Comparison of ENCODE assay signal across 9 mouse cellular contexts in the genomic region with DNA sequence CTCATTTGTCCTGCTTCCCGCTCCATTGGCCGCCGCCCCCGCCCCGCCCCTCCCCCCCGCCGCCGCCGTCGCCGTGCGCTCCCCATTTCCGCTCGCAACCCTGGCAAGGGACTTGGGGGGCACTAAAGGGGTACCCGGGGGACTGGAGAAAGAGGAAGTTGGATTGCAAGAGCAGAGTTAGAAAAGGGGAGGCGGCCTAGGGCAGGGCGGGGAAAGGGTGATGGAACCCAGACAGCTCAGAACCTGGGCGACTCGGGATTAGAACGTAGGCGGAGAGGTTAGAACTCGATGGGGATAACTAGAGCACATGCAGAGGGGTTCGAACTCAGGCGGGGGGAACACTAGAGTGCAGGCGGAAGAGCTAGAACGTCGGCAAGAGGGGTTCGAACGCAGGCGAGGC. TPM values are rescaled to one million over a fixed set of nuclear protein-coding genes. Genes with fewer than 3 reads are reported as not detected.
DNase-seq lines count a peak whose midpoint lies in the region; ATAC-seq and TF ChIP-seq lines count a peak whose summit lies in the region.
"Had no signal": no experiment of that assay in that cellular context is flagged by ENCODE, and none has a peak within 500 bp of the region (broad histone marks: within the 10 kb centered on the region; RNA-seq: fewer than 3 reads in every experiment).

No protein-coding gene starts in this region.

- H3K4me3 ChIP-seq in kidney, postnatal 0 days (replicated peaks; ENCODE audit: low read depth, low read length), result peak overlapping the region; percentile 37
- H3K4me3 ChIP-seq in embryonic facial prominence, embryonic 12.5 days, result peak overlapping the region; percentile 39
- H3K4me3 ChIP-seq in intestine, embryonic 15.5 days (replicated peaks), result peak overlapping the region; percentile 40
- H3K4me3 ChIP-seq in midbrain, embryonic 15.5 days, result peak overlapping the region; percentile 29
- H3K4me3 ChIP-seq: myocyte had no signal

- no peaks in the 10 kb centered on the region for H3K9me3 ChIP-seq in kidney, postnatal 0 days (replicated peaks; ENCODE audit: low read length)
- H3K9me3 ChIP-seq in embryonic facial prominence, embryonic 12.5 days, result no peaks in the 10 kb centered on the region
- no peaks in the 10 kb centered on the region for H3K9me3 ChIP-seq in intestine, embryonic 15.5 days
- H3K9me3 ChIP-seq in midbrain, embryonic 15.5 days, result no peaks in the 10 kb centered on the region

- no peaks in the 10 kb centered on the region for H3K36me3 ChIP-seq in kidney, postnatal 0 days (ENCODE audit: insufficient read depth, low read length)
- H3K36me3 ChIP-seq in embryonic facial prominence, embryonic 12.5 days, result no peaks in the 10 kb centered on the region
- H3K36me3 ChIP-seq in intestine, embryonic 15.5 days, result no peaks in the 10 kb centered on the region
- no peaks in the 10 kb centered on the region for H3K36me3 ChIP-seq in midbrain, embryonic 15.5 days (replicated peaks)

- WGBS in kidney, postnatal 0 days, result 2% methylated on average over 22 of the region's 30 CpGs
- under 1% methylated on average over 30 of the region's 30 CpGs for WGBS in embryonic facial prominence, embryonic 12.5 days
- 2% methylated on average over 30 of the region's 30 CpGs for WGBS in intestine, embryonic 15.5 days
- 6% methylated on average over 17 of the region's 30 CpGs for WGBS in midbrain, embryonic 15.5 days

- H3K27me3 ChIP-seq in kidney, postnatal 0 days (ENCODE audit: insufficient read depth, low read length), result peaks cover 69% of the 10 kb centered on the region
- H3K27me3 ChIP-seq in embryonic facial prominence, embryonic 12.5 days, result peaks cover 81% of the 10 kb centered on the region
- H3K27me3 ChIP-seq in intestine, embryonic 15.5 days (replicated peaks), result peaks cover 78% of the 10 kb centered on the region
- H3K27me3 ChIP-seq in midbrain, embryonic 15.5 days (replicated peaks), result peaks cover 65% of the 10 kb centered on the region

- H3K27ac ChIP-seq in kidney, postnatal 0 days, result no peak overlapping the region
- H3K27ac ChIP-seq in embryonic facial prominence, embryonic 12.5 days, result no peak overlapping the region
- no peak overlapping the region for H3K27ac ChIP-seq in intestine, embryonic 15.5 days
- H3K27ac ChIP-seq in midbrain, embryonic 15.5 days, result no peak overlapping the region

- H3K4me2 ChIP-seq in kidney, postnatal 0 days (ENCODE audit: low read length), result peak overlapping the region; percentile 75
- peak overlapping the region; percentile 67 for H3K4me2 ChIP-seq in embryonic facial prominence, embryonic 12.5 days (replicated peaks)
- peak overlapping the region; percentile 74 for H3K4me2 ChIP-seq in intestine, embryonic 15.5 days (replicated peaks)
- peak overlapping the region; percentile 53 for H3K4me2 ChIP-seq in midbrain, embryonic 15.5 days

- H3K9ac ChIP-seq in kidney, postnatal 0 days (ENCODE audit: low read depth, low read length), result peak overlapping the region; percentile 55; the same call in 1 of the 2 replicates
- H3K9ac ChIP-seq in embryonic facial prominence, embryonic 12.5 days, result peak overlapping the region; percentile 48
- peak overlapping the region; percentile 40; the same call in 1 of the 2 replicates for H3K9ac ChIP-seq in intestine, embryonic 15.5 days
- H3K9ac ChIP-seq in midbrain, embryonic 15.5 days, result 0 out of 2 replicates have a peak overlapping the region, but pooled peaks have one; percentile 10

- peaks cover 11% of the 10 kb centered on the region; the same call in 1 of the 2 replicates for H3K4me1 ChIP-seq in kidney, postnatal 0 days (replicated peaks; ENCODE audit: insufficient read depth, low read length)
- H3K4me1 ChIP-seq in embryonic facial prominence, embryonic 12.5 days, result peaks cover 13% of the 10 kb centered on the region
- H3K4me1 ChIP-seq in intestine, embryonic 15.5 days (replicated peaks), result peaks cover 10% of the 10 kb centered on the region
- peaks cover 25% of the 10 kb centered on the region for H3K4me1 ChIP-seq in midbrain, embryonic 15.5 days

- peak; percentile 45 for DNase-seq in kidney, postnatal 0 days (ENCODE audit: low spot score)
- no peak for DNase-seq in kidney, postnatal 14 days
- DNase-seq in cerebellum, postnatal 25 days, result no peak
- no peak for DNase-seq in urinary bladder, postnatal 36 days (ENCODE audit: low spot score in 2 of 2)
- no peak for DNase-seq in adrenal gland, adult (ENCODE audit: inconsistent age in 2 of 2, low spot score in 1 of 2)

- TF ChIP-seq CTCF in kidney, postnatal 0 days (IDR thresholded peaks at IDR 0.05; ENCODE audit: low read depth), result no peak

- ATAC-seq in kidney, postnatal 0 days (replicated peaks; ENCODE audit: low FRiP score, low read depth), result no peak
- ATAC-seq in embryonic facial prominence, embryonic 12.5 days (ENCODE audit: insufficient number of reproducible peaks, insufficient read depth, low FRiP score, low TSS enrichment), result no peak
- ATAC-seq in intestine, embryonic 15.5 days, result peak; percentile 48
- no peak; the same call in 1 of the 2 replicates for ATAC-seq in midbrain, embryonic 15.5 days (replicated peaks)

RNA-seq across cellular contexts. Expression of a gene that starts 10.2 kb away (rescaled TPM):
- not detected in 2 replicates for polyA plus RNA-seq in kidney, postnatal 0 days (2015; fragmentation: Nextera tagmentation; extraction: Ambion mirVana)
- not detected in 2 replicates for polyA plus RNA-seq in embryonic facial prominence, embryonic 12.5 days (2016; fragmentation: Nextera tagmentation; extraction: Ambion mirVana)
- polyA plus RNA-seq in intestine, embryonic 15.5 days (2015; fragmentation: Nextera tagmentation; extraction: Ambion mirVana), result not detected in 2 replicates
- 5.0 and 6.4 TPM in 2 replicates for polyA plus RNA-seq in midbrain, embryonic 15.5 days (2015; fragmentation: Nextera tagmentation; extraction: Ambion mirVana)
- polyA plus RNA-seq: myocyte had no signal

RNA-seq across cellular contexts. Expression of a gene that starts 18.1 kb away (rescaled TPM):
- polyA plus RNA-seq in kidney, postnatal 0 days (2015; fragmentation: Nextera tagmentation; extraction: Ambion mirVana), result 292 and 315 TPM in 2 replicates
- polyA plus RNA-seq in embryonic facial prominence, embryonic 12.5 days (2016; fragmentation: Nextera tagmentation; extraction: Ambion mirVana), result 106 and 116 TPM in 2 replicates
- 123 and 157 TPM in 2 replicates for polyA plus RNA-seq in intestine, embryonic 15.5 days (2015; fragmentation: Nextera tagmentation; extraction: Ambion mirVana)
- polyA plus RNA-seq in midbrain, embryonic 15.5 days (2015; fragmentation: Nextera tagmentation; extraction: Ambion mirVana), result 275 and 289 TPM in 2 replicates

RNA-seq across cellular contexts. Expression of a gene that starts 51.3 kb away (rescaled TPM):
- polyA plus RNA-seq in kidney, postnatal 0 days (2015; fragmentation: Nextera tagmentation; extraction: Ambion mirVana), result 0.32 and 0.36 TPM in 2 replicates
- polyA plus RNA-seq in embryonic facial prominence, embryonic 12.5 days (2016; fragmentation: Nextera tagmentation; extraction: Ambion mirVana), result 3.8 and 7.4 TPM in 2 replicates
- 3.8 TPM in 2 replicates for polyA plus RNA-seq in intestine, embryonic 15.5 days (2015; fragmentation: Nextera tagmentation; extraction: Ambion mirVana)
- polyA plus RNA-seq in midbrain, embryonic 15.5 days (2015; fragmentation: Nextera tagmentation; extraction: Ambion mirVana), result 405 and 430 TPM in 2 replicates

RNA-seq across cellular contexts. Expression of a gene that starts 51.7 kb away (rescaled TPM):
- 63.6 and 66.1 TPM in 2 replicates for polyA plus RNA-seq in kidney, postnatal 0 days (2015; fragmentation: Nextera tagmentation; extraction: Ambion mirVana)
- 114 and 120 TPM in 2 replicates for polyA plus RNA-seq in embryonic facial prominence, embryonic 12.5 days (2016; fragmentation: Nextera tagmentation; extraction: Ambion mirVana)
- polyA plus RNA-seq in intestine, embryonic 15.5 days (2015; fragmentation: Nextera tagmentation; extraction: Ambion mirVana), result 76.5 and 77.7 TPM in 2 replicates
- 69.9 and 70.0 TPM in 2 replicates for polyA plus RNA-seq in midbrain, embryonic 15.5 days (2015; fragmentation: Nextera tagmentation; extraction: Ambion mirVana)

RNA-seq across cellular contexts. Expression of a gene that starts 57.3 kb away (rescaled TPM):
- polyA plus RNA-seq in kidney, postnatal 0 days (2015; fragmentation: Nextera tagmentation; extraction: Ambion mirVana), result 1.7 and 2.7 TPM in 2 replicates
- 0.26 and 0.61 TPM in 2 replicates for polyA plus RNA-seq in embryonic facial prominence, embryonic 12.5 days (2016; fragmentation: Nextera tagmentation; extraction: Ambion mirVana)
- 0.19 and 0.29 TPM in 2 replicates for polyA plus RNA-seq in intestine, embryonic 15.5 days (2015; fragmentation: Nextera tagmentation; extraction: Ambion mirVana)
- polyA plus RNA-seq in midbrain, embryonic 15.5 days (2015; fragmentation: Nextera tagmentation; extraction: Ambion mirVana), result 0.42 and 0.49 TPM in 2 replicates

Comparison
In these comparisons a context has a peak if more than half of its experiments do, and no peak if none do; other contexts are left out.
1. RNA of a gene that starts 51.3 kb away (polyA plus RNA-seq): 405 to 430 TPM in midbrain, embryonic 15.5 days; 3.8 TPM in intestine, embryonic 15.5 days, 3.8 to 7.4 TPM in embryonic facial prominence, embryonic 12.5 days and 0.32 to 0.36 TPM in kidney, postnatal 0 days; every median in the first group is over 10 times any median in the second.
2. Peak in every context shown above with its lines, with median percentiles within 50 percentile points of each other: H3K4me2 ChIP-seq, H3K4me3 ChIP-seq and H3K9ac ChIP-seq.